Mouse (Mus musculus): Measurements from ENCODE around the gene Zfp750.

- no peak for TF ChIP-seq POLR2A (IDR thresholded peaks at IDR 0.05; ENCODE audit: control insufficient read depth in 1 of 2, insufficient read depth in 1 of 2, low read depth in 1 of 2, low read length in 2 of 2, poor library complexity in 1 of 2)
- TF ChIP-seq MYC (IDR thresholded peaks at IDR 0.05; ENCODE audit: low read depth, low read length), result no peak
- TF ChIP-seq BHLHE40 (IDR thresholded peaks at IDR 0.05; ENCODE audit: borderline replicate concordance, low read depth, low read length), result no peak
- no peak for TF ChIP-seq CTCF (IDR thresholded peaks at IDR 0.05 in 2 of 3, conservative IDR thresholded peaks at IDR 0.05 in 1 of 3; ENCODE audit: control insufficient read depth in 1 of 3, insufficient read depth in 1 of 3, low read depth in 2 of 3, low read length in 3 of 3, poor library complexity in 1 of 3, severe bottlenecking in 1 of 3)
- TF ChIP-seq ETS1 (IDR thresholded peaks at IDR 0.05; ENCODE audit: low read depth, low read length), result no peak
- TF ChIP-seq ZNF384 (IDR thresholded peaks at IDR 0.05; ENCODE audit: low read depth, low read length), result no peak
- TF ChIP-seq ZMIZ1 (IDR thresholded peaks at IDR 0.05; ENCODE audit: low read depth, low read length), result no peak
- no peak for TF ChIP-seq HCFC1 (IDR thresholded peaks at IDR 0.05; ENCODE audit: low read depth, low read length)
- TF ChIP-seq UBTF (IDR thresholded peaks at IDR 0.05; ENCODE audit: borderline replicate concordance, insufficient read depth, low read depth, low read length), result no peak
- TF ChIP-seq USF2 (IDR thresholded peaks at IDR 0.05; ENCODE audit: borderline replicate concordance in 1 of 2, insufficient read depth in 1 of 2, low read depth in 1 of 2, low read length in 2 of 2), result no peak
Measured at GRCm38 (mm10) chr11:121519131-121519530, at the start of gene Zfp750.
